Mouse (Mus musculus) liver, embryonic 14.5 days (tissue): ENCODE results near the gene Elovl5.

Source experiments
- CTCF ChIP-seq: IDR thresholded peaks from 2 replicates; pipeline ENCODE4 v1.5.1; 2016; ENCODE audit warnings: antibody characterized with exemption, low read depth, control low read depth
- EP300 ChIP-seq: IDR thresholded peaks from 2 replicates; pipeline ENCODE4 v1.6.1; 2016; ENCODE audit warnings: antibody characterized with exemption, low read depth

GRCm38 (mm10) chr9:77961350-77961749 is 44.2 kb downstream of the Elovl5 start:
- no peak for TF ChIP-seq CTCF
- no peak for TF ChIP-seq EP300
